Mouse (Mus musculus): Measurements from ENCODE around the gene Tmem101.
A peak's percentile ranks its signal among the peaks of the same experiment; 100 is the strongest.

Gene Tmem101

GRCm38 (mm10) chr11:102147213-102147989 is 8.8 kb downstream of the Tmem101 start:
- DNase-seq (ENCODE audit: low spot score) = no peak

- DNase-seq (ENCODE audit: low spot score) = no peak
These were observed 9.7 kb downstream of the Tmem101 start for GRCm38 (mm10) chr11:102146531-102146930.

DNA sequence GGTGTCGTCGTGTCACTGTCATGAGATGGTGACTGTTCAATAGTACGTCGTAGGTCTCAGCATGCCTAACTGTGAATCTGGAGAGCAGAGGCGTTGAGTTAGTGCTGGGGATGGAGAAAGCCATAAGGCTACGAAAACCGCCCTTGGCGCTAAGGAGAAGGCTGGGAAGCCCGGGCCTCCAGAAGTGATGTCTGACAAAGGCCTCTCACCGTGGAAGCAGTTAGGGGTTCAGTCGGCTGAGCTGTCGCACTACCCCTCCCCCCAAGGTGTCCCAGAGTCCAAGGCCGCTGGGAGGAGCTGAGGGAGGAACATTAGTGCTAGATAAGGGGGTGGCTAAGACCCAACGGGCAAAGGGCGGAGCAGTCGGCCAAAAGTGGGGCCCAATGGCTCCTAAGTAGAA is 10.2 kb downstream of the Tmem101 start:
- DNase-seq (ENCODE audit: low spot score) = no peak

DNA sequence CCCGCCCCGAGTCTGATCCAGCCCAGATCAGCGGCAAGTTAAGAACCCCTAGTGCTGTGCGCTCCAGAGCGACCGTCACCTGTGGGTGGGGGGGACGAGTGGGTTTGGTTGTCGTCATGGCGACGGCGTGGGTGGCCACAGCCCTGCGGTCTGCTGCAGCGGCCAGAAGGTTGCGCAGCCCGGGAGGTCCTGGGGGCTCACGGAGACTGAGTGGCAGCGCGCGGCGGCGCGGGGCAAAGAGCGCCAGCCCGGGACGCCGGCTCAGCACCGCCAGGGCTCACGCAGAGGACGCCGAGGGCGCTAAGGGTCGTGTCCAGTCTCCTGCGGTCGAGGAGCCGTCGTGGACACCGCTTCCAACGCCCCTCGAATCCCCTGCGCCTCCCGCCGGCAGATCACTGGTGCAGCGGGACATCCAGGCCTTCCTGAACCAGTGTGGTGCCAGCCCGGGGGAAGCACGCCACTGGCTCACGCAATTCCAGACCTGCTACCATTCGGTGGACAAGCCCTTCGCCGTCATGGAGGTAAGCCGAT is 10.7 kb downstream of the Tmem101 start, which contains the start of gene Nags:
Nags (plus strand) TSS at position 43 of the 531 bp plus-strand sequence.
- DNase-seq (ENCODE audit: low spot score) = no peak

- no peak for DNase-seq (ENCODE audit: low spot score)
These were observed 11.2 kb downstream of the Tmem101 start for GRCm38 (mm10) chr11:102144957-102145470.

DNA sequence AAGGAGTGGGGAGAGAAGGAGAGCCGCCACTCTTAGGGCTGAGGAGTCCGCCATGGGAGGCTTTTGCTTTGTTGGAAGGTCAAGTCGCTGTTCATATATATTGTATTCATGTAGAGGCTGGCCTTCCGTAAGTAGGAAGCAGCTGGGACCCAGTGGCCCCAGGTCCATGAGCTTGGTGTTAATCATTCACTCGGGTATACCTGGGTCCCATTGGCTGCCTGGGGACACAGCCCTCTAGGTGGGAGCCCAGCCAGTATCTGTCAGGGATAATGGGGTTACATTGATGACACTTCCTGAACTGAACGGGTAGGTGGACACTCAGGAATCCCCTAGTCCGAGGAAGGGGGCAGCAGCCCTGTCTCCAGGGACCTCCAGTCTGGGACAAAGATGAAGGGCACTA is 13.8 kb downstream of the Tmem101 start:
- DNase-seq (ENCODE audit: low spot score) = no peak

GRCm38 (mm10) chr11:102140508-102140907 is 15.7 kb downstream of the Tmem101 start:
- peak; percentile 50 for DNase-seq (ENCODE audit: low spot score)

GRCm38 (mm10) chr11:102138447-102138740 is 17.8 kb downstream of the Tmem101 start:
- peak; percentile 65 for DNase-seq (ENCODE audit: low spot score)

GRCm38 (mm10) chr11:102137625-102138446 is 18.4 kb downstream of the Tmem101 start:
- no peak for DNase-seq (ENCODE audit: low spot score)

DNA sequence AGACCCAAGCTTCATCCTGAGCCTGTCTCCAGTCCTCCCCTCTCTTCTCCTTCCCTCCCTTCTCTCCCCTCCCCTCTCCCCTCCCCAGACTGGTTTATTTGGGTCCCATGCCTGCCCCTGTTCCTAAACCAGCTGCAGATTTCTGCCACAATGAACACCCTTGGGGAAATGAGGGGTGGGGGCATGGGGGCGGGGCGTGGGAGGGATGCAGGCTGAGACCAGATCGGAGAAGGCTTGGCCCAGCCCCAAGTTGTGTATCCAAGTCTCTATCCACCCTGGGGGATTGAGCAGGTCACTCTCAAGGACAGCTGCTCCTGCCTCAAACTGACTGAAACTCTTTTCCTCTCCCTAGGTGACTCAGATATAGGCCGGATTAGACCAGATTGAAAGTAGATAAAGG is 21.7 kb downstream of the Tmem101 start:
- DNase-seq (ENCODE audit: low spot score) = no peak

GRCm38 (mm10) chr11:102117386-102117785 is 38.8 kb downstream of the Tmem101 start:
- no peak for DNase-seq (ENCODE audit: low spot score)

DNA sequence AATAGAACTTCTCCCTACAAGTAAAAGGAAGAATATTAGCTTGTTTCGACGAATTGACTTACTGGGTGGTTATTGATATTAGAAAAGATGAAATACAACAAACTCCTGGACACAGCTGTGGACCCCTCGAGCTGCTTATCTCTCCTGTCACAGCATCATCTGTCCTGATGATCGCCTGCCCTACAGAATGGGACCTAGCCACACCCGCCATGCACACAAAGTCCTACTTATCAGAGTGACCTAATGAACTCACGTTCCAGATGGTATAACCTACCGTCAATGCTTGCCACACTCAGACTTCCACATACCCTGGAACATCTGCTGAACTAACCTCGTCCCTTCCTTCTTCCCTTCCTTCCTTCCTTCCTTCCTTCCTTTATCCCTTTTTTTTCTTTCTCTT is 40.0 kb downstream of the Tmem101 start:
- DNase-seq (ENCODE audit: low spot score) = no peak

DNA sequence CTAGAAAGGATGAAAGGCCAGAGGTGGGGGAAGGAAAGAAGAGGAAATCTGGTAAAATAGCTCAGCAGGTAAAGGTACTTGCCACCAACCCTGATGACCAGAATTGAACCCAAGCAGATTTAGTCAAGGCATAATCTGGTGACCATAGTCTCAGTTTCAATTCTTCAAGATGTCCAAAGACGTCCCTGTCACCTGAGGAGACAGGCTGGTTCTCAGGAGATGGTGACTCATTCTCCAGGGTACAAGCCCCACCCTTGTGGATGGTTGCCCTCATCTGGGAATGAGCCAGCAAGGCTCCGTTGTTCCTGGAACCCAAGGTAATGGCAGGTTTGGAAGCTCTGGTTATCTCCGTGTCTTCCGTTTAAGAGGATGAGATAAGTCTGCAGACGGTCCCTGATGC is 44.6 kb downstream of the Tmem101 start:
- no peak for DNase-seq (ENCODE audit: low spot score)

- no peak for DNase-seq (ENCODE audit: low spot score)
These were observed 48.5 kb downstream of the Tmem101 start, which contains the start of gene Pyy for GRCm38 (mm10) chr11:102107732-102108131. Gene Pyy (minus strand): TSS chr11:102107832.

DNA sequence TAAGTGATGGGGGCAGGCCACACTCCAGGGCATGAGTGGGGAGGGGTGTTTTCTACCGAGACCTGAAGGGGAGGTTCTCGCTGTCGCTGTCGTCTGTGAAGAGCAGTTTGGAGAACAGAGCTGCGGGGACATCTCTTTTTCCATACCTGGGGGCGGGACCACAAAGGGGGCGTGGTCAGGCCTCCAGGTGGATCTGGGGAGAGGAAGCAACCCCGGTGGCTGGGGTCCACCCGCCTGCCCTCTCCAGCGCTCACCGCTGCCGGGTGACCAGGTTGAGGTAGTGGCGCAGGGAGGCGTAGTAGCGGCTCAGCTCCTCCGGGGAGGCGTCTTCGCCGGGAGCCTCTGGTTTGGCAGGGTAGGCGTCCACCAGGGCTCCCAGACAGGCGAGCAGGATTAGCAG is 49.3 kb downstream of the Tmem101 start:
- DNase-seq (ENCODE audit: low spot score) = no peak

Data from lung, postnatal 25 days (tissue).